Mouse (Mus musculus): ENCODE data around the gene Ccdc96.

Ccdc96 gene

GRCm38 (mm10) chr5:36472876-36473655 lies 11.3 kb upstream of the Ccdc96 start:
- no peak for DNase-seq (ENCODE audit: low spot score in 2 of 2)

- DNase-seq (ENCODE audit: low spot score in 2 of 2): peak; percentile 71 to 77
Measured at GRCm38 (mm10) chr5:36474283-36474682, 10.1 kb upstream of the Ccdc96 start.

- no peak for DNase-seq (ENCODE audit: low spot score in 2 of 2)
Measured at GRCm38 (mm10) chr5:36477486-36477885, 6.9 kb upstream of the Ccdc96 start.

GRCm38 (mm10) chr5:36478540-36479420 lies 5.6 kb upstream of the Ccdc96 start:
- no peak for DNase-seq (ENCODE audit: low spot score in 2 of 2)

- DNase-seq (ENCODE audit: low spot score in 2 of 2): no peak
Measured at GRCm38 (mm10) chr5:36479735-36480134, 4.7 kb upstream of the Ccdc96 start.

- DNase-seq (ENCODE audit: low spot score in 2 of 2): no peak
Measured at GRCm38 (mm10) chr5:36480398-36480797, 4.0 kb upstream of the Ccdc96 start.

GRCm38 (mm10) chr5:36481114-36481513 lies 3.3 kb upstream of the Ccdc96 start:
- DNase-seq (ENCODE audit: low spot score in 2 of 2): no peak

- peak in 1 of 2 experiments; percentile 39 for DNase-seq (ENCODE audit: low spot score in 2 of 2)
Measured at GRCm38 (mm10) chr5:36483203-36484101, 936 bp upstream of the Ccdc96 start.

GRCm38 (mm10) chr5:36485306-36485705 lies 918 bp downstream of the Ccdc96 start:
- DNase-seq (ENCODE audit: low spot score in 2 of 2): no peak

GRCm38 (mm10) chr5:36489225-36489624 lies 4.8 kb downstream of the Ccdc96 start:
- peak in 1 of 2 experiments; percentile 35 for DNase-seq (ENCODE audit: low spot score in 2 of 2)

GRCm38 (mm10) chr5:36493919-36494318 lies 9.5 kb downstream of the Ccdc96 start:
- peak in 1 of 2 experiments; percentile 37 for DNase-seq (ENCODE audit: low spot score in 2 of 2)

GRCm38 (mm10) chr5:36494709-36495108 lies 10.3 kb downstream of the Ccdc96 start:
- DNase-seq (ENCODE audit: low spot score in 2 of 2): no peak

- no peak for DNase-seq (ENCODE audit: low spot score in 2 of 2)
Measured at GRCm38 (mm10) chr5:36505235-36505634, 20.8 kb downstream of the Ccdc96 start.

- no peak for DNase-seq (ENCODE audit: low spot score in 2 of 2)
Measured at GRCm38 (mm10) chr5:36505643-36506042, 21.3 kb downstream of the Ccdc96 start.

- no peak for DNase-seq (ENCODE audit: low spot score in 2 of 2)
Measured at GRCm38 (mm10) chr5:36508351-36508750, 24.0 kb downstream of the Ccdc96 start.

GRCm38 (mm10) chr5:36510956-36511355 lies 26.6 kb downstream of the Ccdc96 start:
- no peak for DNase-seq (ENCODE audit: low spot score in 2 of 2)

GRCm38 (mm10) chr5:36515126-36515525 lies 30.7 kb downstream of the Ccdc96 start:
- DNase-seq (ENCODE audit: low spot score in 2 of 2): no peak

GRCm38 (mm10) chr5:36515558-36515957 lies 31.2 kb downstream of the Ccdc96 start:
- DNase-seq (ENCODE audit: low spot score in 2 of 2): no peak

GRCm38 (mm10) chr5:36517596-36517995 lies 33.2 kb downstream of the Ccdc96 start:
- DNase-seq (ENCODE audit: low spot score in 2 of 2): no peak

GRCm38 (mm10) chr5:36519751-36520150 lies 35.4 kb downstream of the Ccdc96 start:
- no peak for DNase-seq (ENCODE audit: low spot score in 2 of 2)

- no peak for DNase-seq (ENCODE audit: low spot score in 2 of 2)
Measured at GRCm38 (mm10) chr5:36522782-36523181, 38.4 kb downstream of the Ccdc96 start.
